Mouse (Mus musculus) hindbrain, embryonic 16.5 days (tissue): ENCODE results near the gene Acyp1. TPM values are rescaled to one million over a fixed set of nuclear protein-coding genes. Genes with fewer than 3 reads are reported as not detected.
A peak's percentile ranks its signal among the peaks of the same experiment; 100 is the strongest.

Experiments
- ATAC-seq: fragments of 200-750 bp; cut with Nextera tagmentation; 2 replicates; pipeline ENCODE4 v1.8.0; 2017; ENCODE audit warnings: moderate TSS enrichment, moderate library complexity
- H3K27ac ChIP-seq: fragments of 300-500 bp; sonication (generic); 2 replicates; pipeline ENCODE4 v1.5.1; 2014; ENCODE audit warnings: low read depth, mild to moderate bottlenecking, control low read depth, low read length, moderate library complexity
- H3K27me3 ChIP-seq: fragments of 300-500 bp; sonication (generic); replicated peaks from 2 replicates; pipeline ENCODE4 v1.6.1; 2014; ENCODE audit warnings: low read length; ENCODE audit not compliant: control insufficient read depth, insufficient read depth
- H3K36me3 ChIP-seq: fragments of 300-500 bp; sonication (generic); 2 replicates; pipeline ENCODE4 v1.6.1; 2014; ENCODE audit warnings: mild to moderate bottlenecking, low read length, moderate library complexity, mixed read lengths; ENCODE audit not compliant: control insufficient read depth, insufficient read depth
- H3K4me1 ChIP-seq: fragments of 300-500 bp; sonication (generic); 2 replicates; pipeline ENCODE4 v1.6.1; 2014; ENCODE audit warnings: low read depth, low read length; ENCODE audit not compliant: control insufficient read depth, insufficient read depth
- H3K4me2 ChIP-seq: fragments of 300-500 bp; sonication (generic); 2 replicates; pipeline ENCODE4 v1.6.1; 2014; ENCODE audit warnings: mild to moderate bottlenecking, low read length, control low read depth, moderate library complexity
- H3K4me3 ChIP-seq: fragments of 300-500 bp; sonication (generic); 2 replicates; pipeline ENCODE4 v1.5.1; 2014; ENCODE audit warnings: mild to moderate bottlenecking, low read length, control low read depth, moderate library complexity
- H3K9ac ChIP-seq: fragments of 300-500 bp; sonication (generic); 2 replicates; pipeline ENCODE4 v1.6.1; 2014; ENCODE audit warnings: low read depth, mild to moderate bottlenecking, control low read depth, low read length, moderate library complexity
- H3K9me3 ChIP-seq: fragments of 300-500 bp; sonication (generic); 2 replicates; pipeline ENCODE4 v1.6.1; 2014; ENCODE audit warnings: mild to moderate bottlenecking, low read length, moderate library complexity; ENCODE audit not compliant: control insufficient read depth
- WGBS: fragments of 180-500 bp; shearing (Covaris S2); extraction: QIAGEN DNeasy Blood & Tissue Kit; methylation state at CpG from one replicate; pipeline ENCODE4 v1.1.7; 2014; 5-methylcytosine and 5-hydroxymethylcytosine counted together
- polyA plus RNA-seq: library from polyadenylated mRNA; unstranded; fragments of >200 nt; fragmentation: Nextera tagmentation; extraction: Ambion mirVana; gene quantifications from 2 replicates; pipeline ENCODE4 v1.2.1, GENCODE M21; 2015

The Acyp1 gene
- polyA plus RNA-seq, result 47.1 and 58.4 TPM in 2 replicates

DNA sequence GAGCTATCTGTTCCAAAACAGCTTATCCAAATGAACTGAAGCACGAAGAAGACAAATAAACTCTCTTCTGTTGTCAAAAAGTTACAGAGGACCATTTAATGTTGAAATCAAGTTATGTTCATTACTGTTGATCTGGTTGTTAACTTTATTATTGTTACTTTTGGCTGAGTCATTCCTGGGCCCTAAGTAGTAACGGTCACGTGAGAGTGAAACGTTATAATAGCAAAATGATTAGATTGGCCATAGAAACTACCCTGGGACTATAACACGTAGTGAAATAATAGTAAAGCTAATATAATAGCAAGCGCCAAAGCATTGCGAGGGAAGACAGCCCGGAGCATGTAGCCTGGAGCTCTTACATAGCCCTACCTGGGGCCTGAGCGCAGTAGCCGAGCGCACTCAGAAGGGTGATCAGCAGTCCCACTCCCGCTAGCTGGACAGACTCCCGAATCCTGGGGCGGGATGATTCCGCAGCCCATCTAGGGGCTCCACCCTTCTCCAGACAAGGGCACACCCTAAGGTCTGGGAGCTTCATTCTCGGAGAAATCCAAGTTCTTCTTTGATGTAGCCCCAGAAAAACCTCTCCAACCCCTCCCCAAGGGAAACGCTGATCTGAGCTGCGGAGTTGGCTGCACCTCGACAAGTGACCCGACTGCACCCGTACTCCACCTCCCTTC, at the start of gene Acyp1:
Gene Acyp1 (minus strand): TSS at position 630 of the 677 bp plus-strand sequence.
- H3K27me3 ChIP-seq, result no peaks in the 10 kb centered on the region
- 9% methylated on average over 20 of the region's 21 CpGs for WGBS
- H3K9me3 ChIP-seq, result no peaks in the 10 kb centered on the region
- H3K4me2 ChIP-seq, result peak within 1 kb of the TSS; percentile 85
- ATAC-seq, result peak; percentile 62
- no peaks in the 10 kb centered on the region for H3K36me3 ChIP-seq
- H3K4me1 ChIP-seq, result peaks cover 11% of the 10 kb centered on the region
- peak within 1 kb of the TSS; percentile 58 for H3K9ac ChIP-seq
- H3K27ac ChIP-seq, result no peak within 1 kb of the TSS; the same call in 1 of the 2 replicates
- peak within 1 kb of the TSS; percentile 53 for H3K4me3 ChIP-seq

DNA sequence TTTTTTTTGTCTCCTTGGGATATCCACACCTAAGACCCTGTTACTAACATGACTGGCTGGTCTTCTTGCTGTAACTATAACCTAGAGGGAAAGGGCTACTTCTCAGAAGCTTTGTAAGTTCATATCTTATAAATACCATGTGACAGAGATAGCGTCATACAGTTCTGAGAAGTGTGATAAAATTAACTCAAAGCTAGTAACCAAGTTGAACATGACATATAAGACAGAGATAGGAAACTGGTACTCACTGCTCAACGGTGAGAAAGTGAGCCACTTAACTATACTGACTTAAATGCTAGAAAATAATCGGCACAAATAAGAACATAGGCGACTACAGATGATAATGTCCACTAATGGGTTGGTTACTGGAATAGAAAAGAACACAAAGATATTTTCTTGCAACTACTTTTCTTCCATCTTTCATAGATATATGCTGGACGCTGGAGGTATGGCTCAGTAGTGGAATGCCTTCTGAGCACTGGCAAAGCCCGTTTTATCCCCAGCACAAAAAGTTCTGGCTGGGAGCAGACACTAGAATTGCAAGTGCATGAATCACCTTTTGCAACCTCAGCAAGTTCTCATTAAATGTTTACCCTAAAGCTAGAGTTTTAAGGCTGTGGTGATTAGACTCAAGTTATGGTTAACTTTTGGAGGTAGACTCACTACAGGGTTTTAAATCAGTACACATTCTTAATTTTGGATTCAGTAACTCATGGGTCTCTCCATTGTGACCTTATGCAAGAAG, 49.5 kb upstream of the Acyp1 start:
- ATAC-seq, result no peak
- peak overlapping the region; percentile 88 for H3K4me2 ChIP-seq
- no peaks in the 10 kb centered on the region for H3K9me3 ChIP-seq
- 86% methylated on average over 6 of the region's 6 CpGs for WGBS
- H3K27me3 ChIP-seq, result no peaks in the 10 kb centered on the region
- H3K27ac ChIP-seq, result no peak overlapping the region
- H3K9ac ChIP-seq, result no peak overlapping the region
- peaks cover 15% of the 10 kb centered on the region for H3K36me3 ChIP-seq
- no peak overlapping the region for H3K4me3 ChIP-seq
- H3K4me1 ChIP-seq, result peaks cover 10% of the 10 kb centered on the region

DNA sequence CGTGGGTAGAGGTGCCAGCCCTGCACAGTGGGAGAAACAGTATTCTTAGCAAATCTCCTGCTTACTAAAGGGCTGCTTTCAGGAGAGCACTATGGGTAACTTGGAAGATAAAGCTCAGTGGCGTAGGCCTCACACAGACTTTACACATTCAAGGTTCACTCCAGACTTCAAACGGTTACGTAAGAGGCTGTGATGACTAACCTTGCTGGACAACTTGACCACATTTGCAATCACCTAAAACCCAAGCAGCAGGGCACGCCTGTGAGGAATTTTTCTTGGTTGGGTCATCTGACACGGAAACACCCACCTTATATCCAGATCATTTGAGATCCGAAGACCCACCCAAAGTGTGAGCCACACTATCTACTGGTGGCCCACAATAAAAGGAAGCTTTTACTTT, 41.9 kb upstream of the Acyp1 start:
- H3K4me1 ChIP-seq, result no peaks in the 10 kb centered on the region
- no peak overlapping the region for H3K4me3 ChIP-seq
- no peaks in the 10 kb centered on the region for H3K27me3 ChIP-seq
- H3K36me3 ChIP-seq, result peaks cover 36% of the 10 kb centered on the region
- no peak overlapping the region for H3K9ac ChIP-seq
- no peaks in the 10 kb centered on the region for H3K9me3 ChIP-seq
- no peak for ATAC-seq
- no peak overlapping the region for H3K4me2 ChIP-seq
- no peak overlapping the region for H3K27ac ChIP-seq
- 94% methylated on average over 7 of the region's 7 CpGs for WGBS

DNA sequence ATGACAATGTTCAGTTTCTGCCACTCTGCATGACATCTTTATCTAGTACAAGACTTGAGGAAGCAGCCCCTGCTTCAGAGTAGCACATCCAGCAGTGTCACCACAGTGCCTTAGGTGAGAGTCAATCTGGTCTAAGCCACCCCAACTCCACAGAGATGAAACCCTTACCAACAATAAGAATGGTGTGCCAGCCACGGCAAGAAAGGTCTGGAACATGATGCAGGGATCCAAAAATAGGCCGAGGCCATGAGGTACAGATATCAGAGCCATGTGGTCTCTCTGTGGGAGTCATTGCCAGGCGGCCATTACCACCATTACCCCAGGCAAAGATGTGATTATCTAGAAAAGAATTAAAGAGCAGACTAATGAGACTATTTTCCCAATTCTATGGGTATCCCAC, 20.4 kb upstream of the Acyp1 start:
- no peak for ATAC-seq
- 63% methylated on average over 3 of the region's 3 CpGs for WGBS

DNA sequence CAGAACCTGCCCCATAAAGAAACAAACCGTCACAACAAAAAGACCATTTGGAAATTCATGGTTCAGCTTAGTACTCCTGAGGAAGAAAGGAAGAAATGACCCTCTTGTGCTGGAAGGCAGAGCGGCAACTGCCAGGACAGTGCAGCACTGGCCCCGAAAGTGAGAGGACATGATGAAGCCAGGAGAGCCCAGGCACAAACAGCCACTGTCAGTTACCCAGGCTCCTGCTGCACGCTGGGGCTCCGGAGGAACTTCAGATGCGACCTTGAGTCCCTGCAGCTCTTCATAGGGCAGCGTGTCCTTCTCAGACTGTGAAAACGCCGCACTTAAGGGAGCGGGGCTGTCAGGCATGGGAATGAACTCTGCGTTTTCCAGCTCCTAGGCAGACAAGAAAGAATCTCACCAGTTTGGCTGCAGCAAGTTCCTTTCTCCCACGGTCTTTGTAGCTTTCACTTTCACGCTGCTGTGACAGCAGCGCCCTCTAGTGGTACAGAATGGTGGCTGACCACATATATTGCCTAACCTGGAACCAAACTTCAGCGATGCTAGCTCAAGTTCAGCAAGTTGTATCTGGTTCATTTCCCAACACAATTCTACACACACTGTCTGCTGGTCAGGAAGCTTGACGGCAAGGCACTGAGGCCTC, 17.1 kb upstream of the Acyp1 start:
- WGBS, result 46% methylated on average over 16 of the region's 16 CpGs
- Histone ChIP-seq H3K27me3 (no peaks in the 10 kb centered on the region), H3K27ac (peak overlapping the region; percentile 57; the same call in 1 of the 2 replicates)

More for the DNA sequence above, 20.4 kb upstream of the Acyp1 start:
- Histone ChIP-seq H3K4me1 (no peaks in the 10 kb centered on the region), H3K9me3 (no peaks in the 10 kb centered on the region), H3K27ac (no peak overlapping the region), H3K4me2 (no peak overlapping the region), H3K36me3 (peaks cover 54% of the 10 kb centered on the region), H3K4me3 (no peak overlapping the region), H3K9ac (no peak overlapping the region), H3K27me3 (no peaks in the 10 kb centered on the region)

DNA sequence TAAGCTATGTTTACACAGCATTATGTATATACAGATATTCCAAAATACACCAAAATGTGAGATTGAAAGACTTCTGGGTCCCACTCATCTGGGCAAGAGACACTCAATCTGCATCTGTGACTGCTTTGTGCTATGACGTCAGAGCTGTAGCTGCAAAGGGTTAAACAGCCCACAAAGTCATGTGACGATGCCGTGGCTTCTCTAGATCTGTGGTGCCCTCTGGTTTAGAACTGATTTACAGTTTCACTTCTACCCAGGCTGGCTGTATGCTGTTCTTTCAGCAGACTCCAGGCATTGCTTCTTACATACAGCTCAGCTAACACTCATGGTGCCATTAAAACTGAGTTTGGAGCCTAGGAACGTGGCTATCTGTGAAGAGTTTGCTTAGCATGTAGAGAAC, 16.5 kb upstream of the Acyp1 start:
- 70% methylated on average over 4 of the region's 4 CpGs for WGBS
- no peak for ATAC-seq
- Histone ChIP-seq H3K4me2 (no peak overlapping the region), H3K36me3 (peaks cover 60% of the 10 kb centered on the region), H3K9me3 (no peaks in the 10 kb centered on the region), H3K27me3 (no peaks in the 10 kb centered on the region), H3K9ac (no peak overlapping the region), H3K4me1 (no peaks in the 10 kb centered on the region), H3K27ac (no peak overlapping the region), H3K4me3 (no peak overlapping the region)

More for the DNA sequence above, 17.1 kb upstream of the Acyp1 start:
- no peaks in the 10 kb centered on the region for H3K9me3 ChIP-seq
- H3K36me3 ChIP-seq, result peaks cover 60% of the 10 kb centered on the region
- no peak overlapping the region for H3K4me2 ChIP-seq
- H3K4me1 ChIP-seq, result no peaks in the 10 kb centered on the region
- no peak overlapping the region for H3K4me3 ChIP-seq
- no peak overlapping the region for H3K9ac ChIP-seq
- peak; percentile 86 for ATAC-seq

DNA sequence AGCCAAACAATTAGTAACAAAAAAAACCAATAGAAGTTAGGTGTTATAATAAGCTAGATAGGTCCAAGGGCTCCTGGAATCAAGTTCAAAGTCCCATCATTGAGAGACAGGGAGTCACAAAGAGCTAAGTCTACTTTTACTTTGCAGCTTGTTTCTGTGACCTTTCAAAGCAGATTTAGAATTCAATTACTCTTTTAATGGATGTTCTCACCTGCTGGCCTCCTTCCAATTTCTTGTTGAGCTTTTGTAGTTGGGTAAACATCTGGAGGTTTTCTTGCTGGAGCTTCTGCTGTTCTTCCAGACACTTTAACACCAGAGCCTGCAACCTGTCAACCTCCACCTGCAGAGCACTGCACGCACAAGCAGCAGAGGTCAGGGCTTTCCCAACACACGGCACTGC, 15.0 kb upstream of the Acyp1 start:
- Histone ChIP-seq H3K4me1 (no peaks in the 10 kb centered on the region), H3K27me3 (no peaks in the 10 kb centered on the region), H3K27ac (no peak overlapping the region), H3K36me3 (peaks cover 50% of the 10 kb centered on the region), H3K4me2 (no peak overlapping the region), H3K4me3 (no peak overlapping the region), H3K9ac (no peak overlapping the region), H3K9me3 (no peaks in the 10 kb centered on the region)
- no peak for ATAC-seq
- WGBS, result 79% methylated on average over 2 of the region's 2 CpGs

DNA sequence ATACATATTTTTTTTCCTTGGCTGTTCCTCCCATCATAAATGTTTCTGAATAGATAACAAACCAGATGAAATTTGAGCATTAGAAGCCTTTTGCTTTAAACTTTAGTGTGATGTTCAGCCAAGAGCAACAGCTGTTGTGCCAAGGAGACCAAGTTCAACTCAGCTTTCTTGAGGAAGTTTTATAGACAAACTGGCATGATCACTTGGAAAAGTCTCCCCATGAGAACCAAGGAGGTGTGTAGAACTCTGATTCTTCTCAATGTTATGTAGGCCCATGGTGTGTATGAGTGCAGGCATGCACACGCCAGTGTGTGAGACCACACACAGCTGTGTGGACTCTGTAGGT, 10.6 kb upstream of the Acyp1 start:
- WGBS, result 79% methylated on average over 1 of the region's 1 CpGs
- H3K4me3 ChIP-seq, result no peak overlapping the region

More for the DNA sequence above, 10.6 kb upstream of the Acyp1 start:
- Histone ChIP-seq H3K36me3 (peaks cover 24% of the 10 kb centered on the region), H3K4me2 (no peak overlapping the region), H3K27ac (no peak overlapping the region), H3K9me3 (peaks cover 5% of the 10 kb centered on the region; the same call in 1 of the 2 replicates), H3K9ac (no peak overlapping the region), H3K4me1 (no peaks in the 10 kb centered on the region), H3K27me3 (no peaks in the 10 kb centered on the region)
- ATAC-seq, result no peak
